Mouse (Mus musculus): ENCODE data around the gene Ralgps1.

GRCm38 (mm10) chr2:33365703-33366471, 5.4 kb downstream of the Ralgps1 start:
- TF ChIP-seq CTCF (IDR thresholded peaks at IDR 0.05; ENCODE audit: extremely low read depth, insufficient read length, insufficient replicate concordance, low read depth, low read length) = no peak
- TF ChIP-seq POLR2A (IDR thresholded peaks at IDR 0.05; ENCODE audit: low read depth, low read length) = no peak
